9 mouse cellular contexts compared by ENCODE assay signal in genomic region chr17:56462835-56463455, GRCm38 (mm10). TPM values are rescaled to one million over a fixed set of nuclear protein-coding genes. Genes with fewer than 3 reads are reported as not detected.
DNase-seq lines count a peak whose midpoint lies in the region; ATAC-seq and TF ChIP-seq lines count a peak whose summit lies in the region.
"Had no signal": no experiment of that assay in that cellular context is flagged by ENCODE, and none has a peak within 500 bp of the region (broad histone marks: within the 10 kb centered on the region; RNA-seq: fewer than 3 reads in every experiment).

No protein-coding gene starts in this region.

- no peaks in the 10 kb centered on the region for H3K27me3 ChIP-seq in heart, embryonic 16.5 days (ENCODE audit: control insufficient read depth, insufficient read depth, low read length)
- H3K27me3 ChIP-seq in G1E (ENCODE audit: insufficient read depth, low read length), result peaks cover 23% of the 10 kb centered on the region
- no peaks in the 10 kb centered on the region for H3K27me3 ChIP-seq in forebrain, embryonic 14.5 days (replicated peaks; ENCODE audit: control insufficient read depth, insufficient read depth, low read length)
- peaks cover 2% of the 10 kb centered on the region; the same call in 1 of the 2 replicates for H3K27me3 ChIP-seq in liver, embryonic 16.5 days (ENCODE audit: control insufficient read depth, insufficient read depth, low read depth, low read length)

- H3K36me3 ChIP-seq in heart, embryonic 16.5 days (ENCODE audit: control insufficient read depth, insufficient read depth), result no peaks in the 10 kb centered on the region
- H3K36me3 ChIP-seq in G1E (replicated peaks), result peaks cover 21% of the 10 kb centered on the region
- peaks cover 20% of the 10 kb centered on the region for H3K36me3 ChIP-seq in forebrain, embryonic 14.5 days (ENCODE audit: control insufficient read depth, insufficient read depth, low read length)
- H3K36me3 ChIP-seq in liver, embryonic 16.5 days (ENCODE audit: control insufficient read depth, insufficient read depth), result no peaks in the 10 kb centered on the region

- no peak for ATAC-seq in heart, embryonic 16.5 days (replicated peaks; ENCODE audit: extremely low read depth, insufficient read depth, low FRiP score)
- no peak for ATAC-seq in G1E (ENCODE audit: extremely low read depth, insufficient number of reproducible peaks, low FRiP score, poor library complexity, severe bottlenecking)
- no peak for ATAC-seq in forebrain, embryonic 14.5 days
- no peak for ATAC-seq in liver, embryonic 16.5 days (ENCODE audit: low read depth)

- peak overlapping the region; percentile 82 for H3K4me3 ChIP-seq in heart, embryonic 16.5 days (ENCODE audit: low read length)
- H3K4me3 ChIP-seq in G1E (ENCODE audit: low read depth, low read length), result peak overlapping the region; percentile 81; the same call in 1 of the 2 replicates
- H3K4me3 ChIP-seq in forebrain, embryonic 14.5 days (ENCODE audit: low read depth, low read length), result peak overlapping the region; percentile 51
- peak overlapping the region; percentile 67 for H3K4me3 ChIP-seq in liver, embryonic 16.5 days (ENCODE audit: low read depth, low read length)

- DNase-seq in heart, postnatal 36 days, result no peak
- DNase-seq in G1E (ENCODE audit: low spot score), result no peak
- DNase-seq in forebrain, embryonic 14.5 days (ENCODE audit: low spot score), result no peak
- no peak for DNase-seq in natural killer cell, adult 2 months (ENCODE audit: low spot score in 2 of 2)
- DNase-seq in urinary bladder, adult 2 months (ENCODE audit: low spot score), result no peak
- DNase-seq in layer of hippocampus, postnatal 36 days, result no peak

- 7% methylated on average over 17 of the region's 17 CpGs for WGBS in heart, embryonic 16.5 days
- WGBS in forebrain, embryonic 14.5 days, result 3% methylated on average over 17 of the region's 17 CpGs
- WGBS in liver, embryonic 16.5 days (ENCODE audit: insufficient replicate concordance), result 10% methylated on average over 17 of the region's 17 CpGs

- no peaks in the 10 kb centered on the region for H3K9me3 ChIP-seq in heart, embryonic 16.5 days (replicated peaks; ENCODE audit: control insufficient read depth, low read length)
- no peaks in the 10 kb centered on the region for H3K9me3 ChIP-seq in G1E (replicated peaks)
- no peaks in the 10 kb centered on the region for H3K9me3 ChIP-seq in forebrain, embryonic 14.5 days (replicated peaks; ENCODE audit: control insufficient read depth, low read length)
- H3K9me3 ChIP-seq in liver, embryonic 16.5 days (replicated peaks; ENCODE audit: control insufficient read depth, low read length), result no peaks in the 10 kb centered on the region

- H3K4me2 ChIP-seq in heart, embryonic 16.5 days (ENCODE audit: low read depth, low read length), result peak overlapping the region; percentile 97
- peak overlapping the region; percentile 90 for H3K4me2 ChIP-seq in forebrain, embryonic 14.5 days (ENCODE audit: low read length)
- H3K4me2 ChIP-seq in liver, embryonic 16.5 days (ENCODE audit: low read depth, low read length), result peak overlapping the region; percentile 84

- H3K9ac ChIP-seq in heart, embryonic 16.5 days (ENCODE audit: low read length), result peak overlapping the region; percentile 63
- peak overlapping the region; percentile 46 for H3K9ac ChIP-seq in forebrain, embryonic 14.5 days (ENCODE audit: low read length)
- peak overlapping the region; percentile 12; the same call in 1 of the 2 replicates for H3K9ac ChIP-seq in liver, embryonic 16.5 days (ENCODE audit: low read depth, low read length)

- H3K27ac ChIP-seq in heart, embryonic 16.5 days (ENCODE audit: low read length), result peak overlapping the region; percentile 96
- peak overlapping the region; percentile 92 for H3K27ac ChIP-seq in forebrain, embryonic 14.5 days (ENCODE audit: low read depth, low read length)
- H3K27ac ChIP-seq in liver, embryonic 16.5 days (ENCODE audit: low read length), result no peak overlapping the region

- no peak for TF ChIP-seq CTCF in G1E (IDR thresholded peaks at IDR 0.05; ENCODE audit: low read depth, low read length)

- intact Hi-C loops in heart, postnatal 36 days (cut with DNase I), result loop anchor here (10.0 kb wide), 1 partner anchor 792 kb away; no protein-coding TSS in a partner anchor

- peaks cover 31% of the 10 kb centered on the region for H3K4me1 ChIP-seq in heart, embryonic 16.5 days (ENCODE audit: control insufficient read depth, insufficient read depth, low read length)
- peaks cover 66% of the 10 kb centered on the region for H3K4me1 ChIP-seq in G1E (ENCODE audit: insufficient read depth, low read depth, low read length)
- peaks cover 56% of the 10 kb centered on the region for H3K4me1 ChIP-seq in forebrain, embryonic 14.5 days (ENCODE audit: control insufficient read depth, insufficient read depth, low read length)
- peaks cover 13% of the 10 kb centered on the region for H3K4me1 ChIP-seq in liver, embryonic 16.5 days (ENCODE audit: control insufficient read depth, low read depth, low read length)

RNA-seq across cellular contexts. Expression of gene Ptprs, which starts 13.3 kb away (rescaled TPM):
- polyA plus RNA-seq in heart, embryonic 16.5 days (2015; fragmentation: Nextera tagmentation; extraction: Ambion mirVana), result 33.9 and 39.7 TPM in 2 replicates
- total RNA-seq in heart, postnatal 36 days (2021), result 10 to 100 TPM; 45.8 to 47.7 TPM
- 70.5 and 77.2 TPM in 2 replicates for total RNA-seq in G1E (2014; fragmentation: Nextera tagmentation)
- 16.4 and 16.7 TPM in 2 replicates for total RNA-seq in G1E (2017)
- 83.6 and 90.8 TPM in 2 replicates for polyA plus RNA-seq in G1E (2012)
- polyA plus RNA-seq in forebrain, embryonic 14.5 days (2014; fragmentation: Nextera tagmentation; extraction: Ambion mirVana), result 248 and 319 TPM in 2 replicates
- polyA plus RNA-seq in liver, embryonic 16.5 days (2015; fragmentation: Nextera tagmentation; extraction: Ambion mirVana), result 3.9 and 5.3 TPM in 2 replicates
- polyA plus RNA-seq in urinary bladder, adult 2 months (2012; rRNA removed), result 313 and 341 TPM in 2 replicates
- total RNA-seq in layer of hippocampus, postnatal 36 days (2021), result 100 to 1,000 TPM; 657 to 686 TPM

RNA-seq across cellular contexts. Expression of gene Znrf4, which starts 49.3 kb away (rescaled TPM):
- polyA plus RNA-seq in heart, embryonic 16.5 days (2015; fragmentation: Nextera tagmentation; extraction: Ambion mirVana), result not detected in 2 replicates
- not detected for total RNA-seq in heart, postnatal 36 days (2021)
- not detected in 2 replicates for total RNA-seq in G1E (2014; fragmentation: Nextera tagmentation)
- total RNA-seq in G1E (2017), result 0.17 TPM in 1 of 2 replicates, not detected in the other
- polyA plus RNA-seq in G1E (2012), result not detected in 2 replicates
- 0.14 TPM in 1 of 2 replicates, not detected in the other for polyA plus RNA-seq in forebrain, embryonic 14.5 days (2014; fragmentation: Nextera tagmentation; extraction: Ambion mirVana)
- polyA plus RNA-seq in liver, embryonic 16.5 days (2015; fragmentation: Nextera tagmentation; extraction: Ambion mirVana), result not detected in 2 replicates
- not detected in 2 replicates for polyA plus RNA-seq in urinary bladder, adult 2 months (2012; rRNA removed)
- not detected for total RNA-seq in layer of hippocampus, postnatal 36 days (2021)
- total RNA-seq: megakaryocyte progenitor cell, adult 5-6 weeks had no signal

Comparison
In these comparisons a context has a peak if more than half of its experiments do, and no peak if none do; other contexts are left out.
1. H3K9ac ChIP-seq: peak in every context shown above with its lines; median percentile 63 in heart, embryonic 16.5 days; 46 in forebrain, embryonic 14.5 days; 12 in liver, embryonic 16.5 days.